Mouse (Mus musculus): ENCODE measurements around the gene Gm10271.

Gm10271 gene

DNA sequence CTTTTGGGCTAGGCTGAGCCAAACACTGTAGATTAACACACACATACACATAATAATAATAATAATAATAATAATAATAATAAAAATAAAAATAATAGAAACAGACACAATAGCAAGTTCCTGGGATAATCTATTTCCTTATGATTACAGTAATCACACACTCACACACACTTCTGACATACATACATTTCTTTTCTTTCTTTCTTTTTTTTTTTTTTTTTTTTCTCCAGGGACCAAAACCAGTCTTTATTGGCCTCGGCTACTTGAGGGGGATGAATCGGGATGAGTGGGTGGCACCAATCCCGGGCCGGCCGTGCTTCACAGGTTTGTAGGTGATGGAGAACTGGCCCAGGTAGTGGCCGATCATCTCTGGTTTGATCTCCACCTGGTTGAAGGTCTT, at the start of gene Gm10271:
TSS of gene Gm10271 (minus strand) at position 101 of the 400 bp plus-strand sequence.
- DNase-seq (ENCODE audit: low read depth) = no peak

DNA sequence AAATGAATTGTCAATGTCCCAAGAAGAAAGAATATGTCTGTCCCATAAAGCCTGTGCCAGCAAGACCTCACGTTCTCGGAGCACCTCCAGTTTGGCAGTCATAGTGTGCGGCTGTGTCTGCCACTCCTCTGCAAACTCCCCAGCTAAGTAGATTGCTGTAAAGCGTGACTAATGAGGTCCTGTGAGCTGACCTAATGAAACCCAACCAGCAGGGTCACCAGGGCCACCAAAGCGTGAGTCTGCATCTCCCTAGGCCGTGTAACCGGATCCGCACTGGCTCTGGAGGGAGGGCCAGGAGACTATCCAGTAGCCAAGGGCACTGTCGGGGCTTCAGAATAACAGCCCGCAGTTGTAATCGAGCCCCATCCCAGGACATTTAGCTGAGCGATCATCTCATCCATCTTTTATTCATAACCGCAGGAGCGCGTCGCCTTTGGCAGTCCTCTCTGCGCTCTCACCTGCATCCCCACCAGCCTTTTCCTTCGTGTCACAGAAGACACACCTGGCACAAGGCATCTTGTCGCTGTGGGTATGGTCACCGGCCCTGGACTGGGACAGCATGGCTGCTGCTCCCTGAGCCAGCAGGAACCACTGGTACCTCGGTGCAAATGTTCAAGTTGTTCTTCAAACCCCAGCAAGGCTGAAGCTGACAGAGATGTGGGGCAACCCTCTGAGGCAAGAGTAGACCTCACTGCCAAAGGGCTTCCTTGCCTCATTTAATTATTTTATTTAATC, 48.8 kb upstream of the Gm10271 start:
- no peak for DNase-seq (ENCODE audit: low read depth)

DNA sequence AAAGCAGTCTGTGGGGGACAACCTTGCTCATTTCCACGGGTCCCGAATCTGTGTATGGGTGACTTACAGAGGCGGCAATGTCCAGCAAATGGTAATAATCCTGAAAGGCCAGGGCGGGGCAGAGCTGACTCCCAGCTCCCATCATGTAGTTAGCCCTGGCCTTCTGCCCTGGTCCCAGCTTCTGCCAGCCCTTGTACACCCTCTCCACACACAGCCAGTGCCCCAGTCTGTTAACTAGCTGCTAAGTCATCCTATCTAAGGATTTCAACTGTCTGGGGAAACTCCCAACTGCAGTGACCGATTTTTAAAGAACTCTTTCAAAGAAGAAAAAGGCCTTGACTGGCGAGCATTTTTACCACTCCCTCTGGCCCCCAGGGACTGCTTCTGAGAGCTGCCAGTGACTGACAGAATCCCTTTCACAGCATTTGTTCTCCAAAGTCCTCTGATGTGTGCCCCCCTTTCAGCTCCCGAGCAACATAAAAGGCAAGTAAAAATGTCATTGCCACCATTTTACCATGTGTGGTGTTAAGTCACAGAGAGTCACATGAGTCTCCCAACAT, 46.0 kb upstream of the Gm10271 start:
- no peak for DNase-seq (ENCODE audit: low read depth)

DNA sequence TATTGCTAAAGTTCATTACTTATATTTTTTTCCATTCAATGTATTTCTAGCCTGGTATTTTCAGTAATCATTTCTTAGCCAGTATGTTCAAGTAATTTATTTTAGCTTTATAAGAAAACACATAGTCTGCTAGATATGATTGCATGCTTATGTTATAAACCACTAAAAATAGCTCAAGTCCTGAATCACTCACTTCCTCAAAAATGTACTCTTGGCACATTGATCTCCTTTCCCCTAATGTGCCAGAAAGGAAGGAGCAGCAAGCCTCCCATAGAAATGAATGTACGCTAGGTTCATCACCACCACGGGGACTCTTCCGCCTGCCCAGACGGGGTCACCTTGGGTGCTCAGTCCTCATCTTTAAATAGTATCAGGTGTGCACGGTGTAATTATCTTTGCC, 42.2 kb upstream of the Gm10271 start:
- no peak for DNase-seq (ENCODE audit: low read depth)

DNA sequence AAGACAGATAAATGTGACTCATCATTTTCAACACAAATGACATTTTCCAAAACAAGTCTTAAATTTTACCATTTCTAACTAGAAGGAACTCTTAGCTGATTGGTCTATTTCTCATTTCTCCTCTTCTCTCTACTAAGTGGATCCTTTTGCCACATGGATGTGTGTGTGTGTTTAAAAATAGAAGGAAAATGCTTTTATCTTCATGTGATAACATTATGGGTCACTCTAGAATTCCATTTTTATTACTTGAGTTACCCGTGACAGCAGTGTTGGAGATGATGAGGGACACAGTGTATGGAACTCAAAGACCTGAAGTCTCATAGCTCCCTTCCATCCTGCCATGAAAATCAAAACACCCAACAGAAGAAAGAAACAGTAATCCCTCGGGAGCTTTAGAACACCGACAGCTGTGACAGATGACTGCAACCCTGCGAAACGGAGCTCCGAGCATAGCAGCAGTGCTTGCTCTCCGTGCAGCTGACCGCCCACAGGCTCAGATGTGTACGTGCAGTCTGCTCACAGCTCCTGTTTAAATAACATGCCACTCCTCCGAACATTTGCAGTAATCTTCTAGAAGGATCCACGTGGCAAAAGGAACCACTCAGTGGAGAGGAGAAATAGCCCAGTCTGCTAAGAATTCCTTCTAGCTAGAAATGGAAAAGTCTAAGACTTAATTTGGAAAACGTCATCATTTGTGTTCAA, 41.4 kb upstream of the Gm10271 start:
- DNase-seq (ENCODE audit: low read depth) = no peak

DNA sequence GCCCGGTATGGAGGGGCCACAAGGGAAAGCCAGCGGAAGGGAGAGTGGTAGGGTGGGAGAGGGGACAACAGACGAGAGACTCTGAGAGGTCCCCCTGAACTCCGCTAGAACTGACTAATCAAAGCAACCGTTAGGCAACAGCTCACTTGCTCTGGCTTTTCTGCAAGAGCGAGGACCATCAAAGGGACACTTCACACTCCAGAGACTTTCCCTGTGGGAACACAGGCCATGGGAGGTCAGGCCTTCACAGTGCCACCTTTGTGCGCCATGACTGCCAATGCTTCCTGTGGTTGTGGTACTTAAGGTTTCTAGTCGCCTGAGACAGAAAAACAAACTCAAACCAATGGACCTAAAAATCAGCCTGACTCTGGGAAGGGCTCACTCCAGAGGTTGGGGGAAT, 38.6 kb upstream of the Gm10271 start:
- DNase-seq (ENCODE audit: low read depth) = no peak

DNA sequence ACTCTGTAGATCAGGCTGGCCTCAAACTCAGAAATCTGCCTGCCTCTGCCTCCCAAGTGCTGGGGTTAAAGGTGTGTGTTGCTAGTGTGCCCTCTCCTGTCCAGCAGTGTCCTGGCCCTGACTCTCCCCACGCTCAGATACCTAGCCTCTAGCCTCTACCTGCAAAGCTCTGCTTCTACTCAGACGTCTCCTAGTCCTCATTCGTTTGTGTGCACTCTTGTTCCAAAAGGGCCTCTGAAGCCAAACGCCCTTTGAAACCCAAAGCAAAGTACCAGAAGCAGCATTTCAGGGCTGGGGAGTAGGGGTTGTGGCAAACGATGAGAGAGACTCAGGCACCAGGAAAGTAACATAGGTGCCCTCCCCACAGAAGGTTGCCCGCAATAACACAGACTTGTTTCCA, 37.3 kb upstream of the Gm10271 start:
- DNase-seq (ENCODE audit: low read depth) = no peak

DNA sequence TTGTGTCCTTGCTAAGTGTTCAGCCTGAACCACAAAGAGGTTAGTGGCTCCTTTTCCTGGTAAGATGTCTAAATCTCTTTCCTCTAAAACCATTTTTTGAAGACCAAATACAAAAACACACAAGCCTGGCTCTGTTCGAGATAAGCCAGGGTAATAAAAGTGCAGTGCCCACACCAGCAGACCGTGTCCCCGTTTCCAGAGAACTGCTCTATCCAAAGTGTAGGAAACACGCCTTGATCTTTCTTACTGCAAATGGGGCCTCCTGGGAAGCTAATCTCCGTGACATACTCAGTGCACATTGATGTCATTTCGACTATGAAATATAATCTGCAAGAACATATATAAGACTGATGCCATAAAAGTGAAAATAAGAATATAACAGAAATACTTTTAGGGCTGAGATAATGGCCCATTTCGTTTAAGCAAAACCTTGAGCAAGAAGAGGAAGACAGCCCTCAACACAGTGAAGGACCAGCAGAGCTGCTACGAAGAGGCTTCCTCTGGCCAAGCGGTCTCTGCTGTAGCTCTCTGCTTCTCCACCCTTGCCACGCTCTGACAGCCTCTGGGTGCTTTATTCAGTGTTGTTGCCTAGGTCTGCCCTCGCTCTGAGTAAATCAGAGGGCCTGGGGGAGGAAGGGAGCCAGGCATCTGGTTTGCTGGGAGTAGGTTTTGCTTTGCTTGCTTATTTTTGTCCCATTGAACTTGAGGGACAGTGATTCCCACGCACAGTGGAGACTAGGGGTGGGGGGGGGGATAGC, 33.5 kb upstream of the Gm10271 start:
- DNase-seq (ENCODE audit: low read depth) = no peak

DNA sequence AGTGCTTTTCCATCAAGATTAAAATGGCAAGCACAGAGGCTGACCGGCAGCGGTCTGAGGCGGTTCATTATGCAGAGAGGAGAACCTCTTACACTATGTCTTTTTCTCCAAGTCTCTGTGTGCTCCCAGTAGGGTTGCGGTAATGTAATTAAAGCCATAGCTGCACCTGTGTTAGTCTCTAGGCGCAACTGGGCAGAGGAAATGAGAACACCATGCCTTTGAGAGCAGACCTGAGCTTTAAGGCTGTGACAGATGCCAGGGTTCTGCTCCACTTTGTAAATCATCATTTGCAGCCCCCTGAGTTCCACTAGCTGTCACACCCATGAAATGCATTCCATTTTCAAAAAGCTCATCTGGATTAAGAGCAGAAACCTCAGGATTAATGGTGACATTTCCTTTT, 32.3 kb upstream of the Gm10271 start:
- DNase-seq (ENCODE audit: low read depth) = no peak

DNA sequence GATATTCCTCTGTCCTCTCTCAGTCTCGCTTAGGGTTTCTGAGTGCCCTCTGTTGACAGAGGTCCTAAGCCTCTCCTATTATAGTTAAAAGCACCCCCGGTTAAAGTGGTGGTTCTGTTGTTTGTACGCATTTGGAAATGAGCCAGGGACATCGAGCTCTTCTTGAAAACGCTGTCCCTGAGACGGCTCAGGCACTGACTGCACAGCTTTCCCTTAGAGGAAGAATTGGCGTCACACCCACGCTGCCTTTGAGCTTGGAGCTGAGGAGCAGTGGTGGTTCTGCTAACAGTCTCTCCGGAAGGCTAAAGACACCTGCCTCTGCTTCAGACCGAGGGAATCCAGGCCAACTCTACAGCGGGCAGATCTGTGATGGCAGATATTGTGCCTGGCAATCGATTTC, 28.6 kb upstream of the Gm10271 start:
- DNase-seq (ENCODE audit: low read depth) = no peak

DNA sequence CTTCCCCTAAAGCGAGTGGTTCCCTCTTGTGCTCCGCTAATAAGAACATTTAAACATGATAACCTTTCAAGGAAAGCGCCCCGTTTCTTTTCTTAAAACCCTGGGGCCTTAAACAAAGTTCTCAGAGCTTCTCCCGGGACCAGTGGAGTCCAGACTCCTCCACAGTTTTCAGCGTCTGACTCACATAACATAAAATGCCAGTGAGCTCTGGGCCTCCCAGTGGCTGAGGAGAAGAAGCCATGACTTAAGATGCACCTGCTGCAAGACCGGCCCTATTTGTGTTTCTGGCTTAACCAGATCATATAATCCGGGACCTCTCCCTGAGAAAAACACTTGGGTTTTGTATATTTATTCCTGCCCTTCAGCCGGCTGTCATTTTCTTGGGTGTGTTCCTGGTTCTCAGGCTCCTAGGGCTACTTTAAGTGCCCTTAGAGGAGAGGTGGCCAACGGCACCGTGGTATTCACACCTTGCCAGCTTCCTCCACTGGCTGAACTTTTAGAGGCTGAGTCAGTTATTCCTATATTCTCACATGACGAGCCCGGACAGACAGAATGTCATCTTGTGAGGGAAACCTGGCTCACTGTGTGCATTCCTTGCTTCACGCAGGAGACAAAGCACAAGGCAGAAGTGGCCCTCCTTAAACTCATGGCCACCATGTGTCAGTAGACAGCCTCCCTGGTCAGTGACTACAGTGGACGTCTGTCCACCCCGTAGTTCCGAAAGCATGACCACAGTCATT, 26.5 kb upstream of the Gm10271 start:
- no peak for DNase-seq (ENCODE audit: low read depth)

DNA sequence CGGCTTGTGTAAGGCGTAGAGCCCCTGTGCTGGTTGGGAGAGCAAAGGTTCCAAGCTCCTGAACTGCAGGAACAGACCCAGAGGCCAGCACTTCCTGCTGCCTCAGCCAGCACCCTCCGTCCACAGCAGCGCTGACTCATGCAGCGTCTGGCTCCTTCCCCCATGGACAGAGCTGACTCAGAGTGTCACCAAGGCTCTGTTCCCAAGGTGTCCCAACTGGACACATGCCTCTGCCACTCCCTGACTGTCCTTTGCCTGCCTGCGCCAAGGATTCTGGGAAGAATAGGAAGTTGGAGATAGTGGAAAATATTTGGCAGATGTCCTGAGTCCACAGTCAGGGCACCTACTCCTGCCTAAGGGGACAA, 23.8 kb upstream of the Gm10271 start:
- no peak for DNase-seq (ENCODE audit: low read depth)

DNA sequence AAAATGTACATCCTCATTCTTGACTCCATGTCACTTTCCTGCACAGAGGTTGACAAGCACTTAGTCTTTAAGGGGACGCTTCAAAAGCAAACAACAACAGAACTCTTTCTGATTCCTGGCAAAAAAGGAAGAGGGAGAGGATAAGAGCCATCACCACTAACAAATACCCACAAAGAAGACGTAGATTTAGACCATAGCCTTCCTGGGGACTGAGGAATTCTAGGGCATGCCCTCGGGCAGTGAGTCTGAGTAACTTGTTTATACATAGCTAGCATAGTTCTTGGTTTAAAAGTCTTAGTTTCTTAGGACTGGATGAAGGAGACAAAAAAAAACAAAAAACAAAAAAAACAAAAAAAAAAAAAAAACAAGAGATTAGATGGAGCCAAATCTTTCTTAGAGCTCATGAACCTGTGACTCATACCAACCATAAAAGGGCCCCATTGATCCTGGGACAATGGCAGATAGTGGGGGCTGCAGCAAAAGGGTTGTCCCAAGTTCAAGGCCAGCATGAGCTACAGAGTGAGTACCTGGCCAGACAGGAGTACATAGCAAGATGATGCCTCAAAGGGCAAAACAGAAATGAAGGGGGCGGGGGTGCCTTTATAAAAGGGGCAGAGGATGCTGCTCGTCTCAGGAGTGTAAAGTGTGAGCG, 23.3 kb upstream of the Gm10271 start:
- DNase-seq (ENCODE audit: low read depth) = no peak

DNA sequence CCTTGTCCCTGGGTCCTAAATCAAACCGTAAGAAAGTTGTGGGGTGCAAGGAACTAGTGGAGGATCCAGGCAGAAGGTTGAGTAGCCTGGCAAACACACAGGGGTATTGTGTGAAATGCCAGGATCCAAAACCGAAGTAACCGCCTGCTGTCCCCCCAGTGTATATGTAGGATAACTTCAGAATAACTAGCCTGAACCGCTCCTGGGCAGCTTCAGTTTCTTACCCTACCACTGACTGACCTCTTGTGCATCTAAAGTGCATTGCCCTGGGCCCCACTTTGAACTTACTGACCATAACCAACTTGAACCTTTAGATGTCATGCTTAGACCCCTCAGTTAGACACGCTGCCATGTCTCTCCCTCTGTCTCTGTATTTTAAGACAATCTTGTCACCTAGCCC, 22.8 kb upstream of the Gm10271 start:
- no peak for DNase-seq (ENCODE audit: low read depth)

DNA sequence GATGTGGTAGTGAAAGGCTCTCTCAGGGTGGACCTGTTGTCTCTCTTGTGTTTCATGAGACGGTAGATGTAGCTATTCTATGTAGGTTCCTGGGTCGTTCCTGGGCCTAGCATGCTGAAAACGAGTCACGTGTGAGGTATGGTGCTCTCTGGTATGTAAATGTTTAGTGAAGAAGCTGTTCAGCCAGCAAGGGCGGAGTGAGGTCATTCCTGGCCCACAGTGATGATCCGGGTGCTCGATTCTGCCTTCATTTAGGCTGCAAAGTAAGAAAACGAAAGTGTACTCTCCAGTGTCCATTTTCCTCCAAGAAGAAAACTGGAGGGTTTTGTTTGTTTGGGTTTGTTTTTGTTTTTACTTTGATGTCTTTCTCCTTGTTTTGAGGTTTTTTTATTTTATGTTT, 21.6 kb upstream of the Gm10271 start:
- DNase-seq (ENCODE audit: low read depth) = no peak

DNA sequence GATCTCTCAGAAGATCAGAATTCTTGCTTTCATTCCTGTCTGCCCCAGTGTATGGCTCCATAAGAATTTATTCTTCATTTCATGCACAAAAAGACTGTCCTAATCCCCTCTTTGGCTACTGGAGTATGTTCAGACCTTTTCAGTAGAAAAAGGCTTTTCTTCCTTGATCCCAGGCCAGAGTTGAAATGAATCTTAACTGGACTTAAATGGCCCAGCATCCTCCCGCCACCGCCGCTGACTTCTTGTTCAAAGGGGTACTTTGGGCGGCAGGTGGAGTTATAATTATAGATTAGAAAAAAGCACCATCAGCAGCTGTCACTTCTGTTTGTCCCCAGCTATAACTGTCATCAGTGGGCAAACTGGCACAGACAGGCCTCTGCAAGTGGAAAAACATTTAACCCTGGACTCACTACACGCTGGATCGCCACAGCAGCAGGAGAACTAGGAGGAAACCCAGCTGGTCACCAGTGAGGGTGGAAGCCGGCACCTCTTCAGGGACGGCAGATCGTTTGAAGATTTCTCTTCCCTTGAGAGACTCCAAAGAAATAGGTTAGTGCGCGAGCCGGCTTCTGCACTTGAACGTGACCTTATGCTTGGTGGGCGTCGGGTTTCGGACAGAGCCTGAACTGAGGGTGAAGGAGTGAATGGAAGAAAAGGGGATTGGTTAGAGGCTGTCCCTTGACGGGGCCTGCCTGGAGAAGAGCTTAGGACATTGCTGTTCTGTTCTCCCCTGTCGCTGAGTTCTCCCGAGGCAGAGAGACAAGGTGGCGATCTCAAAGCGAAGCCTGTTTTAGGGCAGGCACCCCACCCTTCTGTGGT, 14.1 kb upstream of the Gm10271 start, which contains the start of gene Best3:
TSS of gene Best3 (plus strand) at position 51 of the 819 bp plus-strand sequence.
- no peak for DNase-seq (ENCODE audit: low read depth)

DNA sequence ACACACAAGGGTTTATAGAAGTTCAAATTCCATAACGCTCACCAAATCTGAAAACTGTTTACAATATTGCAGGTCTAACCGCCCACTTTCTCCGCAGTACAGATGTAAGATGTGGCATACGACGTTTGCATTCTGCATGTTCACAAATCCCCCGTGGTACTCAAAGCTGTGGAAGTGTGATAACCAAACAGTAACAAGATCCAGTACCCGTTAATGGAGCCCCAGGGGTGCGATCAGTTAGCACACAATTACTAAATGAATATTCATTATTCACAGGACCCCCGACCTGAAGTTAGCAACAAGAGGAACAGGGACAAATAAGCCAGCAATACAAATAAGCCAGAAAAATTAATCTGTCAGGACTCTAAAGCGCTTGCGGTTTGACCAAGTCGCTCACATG, 12.4 kb upstream of the Gm10271 start:
- no peak for DNase-seq (ENCODE audit: low read depth)

DNA sequence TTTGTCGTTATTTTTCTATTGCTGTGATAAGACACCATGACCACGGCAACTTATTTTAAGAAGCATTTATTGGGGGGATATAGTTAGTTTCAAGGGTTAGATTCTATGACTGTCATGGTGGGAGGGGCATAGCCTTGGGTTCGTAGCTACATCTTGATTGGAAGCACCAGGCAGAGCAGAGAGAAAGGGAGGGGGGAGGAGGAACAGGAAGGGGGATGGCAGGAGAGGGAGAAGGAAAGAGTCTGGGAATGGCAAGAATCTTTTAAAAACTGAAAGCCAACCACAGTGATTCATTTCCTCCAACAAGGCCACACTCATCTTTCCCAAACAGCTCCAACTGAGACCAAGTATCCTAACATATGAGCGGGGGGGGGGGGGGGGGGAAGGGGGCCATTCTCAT, 10.1 kb upstream of the Gm10271 start:
- no peak for DNase-seq (ENCODE audit: low read depth)

DNA sequence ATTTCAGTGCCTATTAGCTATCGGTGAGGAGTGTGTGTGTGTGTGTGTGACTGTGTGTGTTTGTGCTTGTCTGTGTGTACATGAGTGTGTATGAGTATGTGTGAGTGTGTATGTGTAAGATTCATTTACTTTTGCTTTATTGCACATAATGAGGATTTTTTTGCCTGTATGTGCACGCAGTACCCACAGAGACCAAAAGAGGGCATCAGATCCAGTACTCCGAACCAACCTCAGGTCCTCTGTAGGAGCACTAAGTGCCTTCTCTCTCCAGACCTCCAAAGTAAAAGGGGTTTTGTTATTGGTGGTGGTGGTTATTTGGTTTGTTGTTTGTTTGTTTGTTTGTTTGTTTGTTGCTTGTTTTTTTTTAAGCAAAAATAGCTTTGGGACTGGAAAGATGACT, 8.5 kb upstream of the Gm10271 start:
- DNase-seq (ENCODE audit: low read depth) = peak; percentile 50

DNA sequence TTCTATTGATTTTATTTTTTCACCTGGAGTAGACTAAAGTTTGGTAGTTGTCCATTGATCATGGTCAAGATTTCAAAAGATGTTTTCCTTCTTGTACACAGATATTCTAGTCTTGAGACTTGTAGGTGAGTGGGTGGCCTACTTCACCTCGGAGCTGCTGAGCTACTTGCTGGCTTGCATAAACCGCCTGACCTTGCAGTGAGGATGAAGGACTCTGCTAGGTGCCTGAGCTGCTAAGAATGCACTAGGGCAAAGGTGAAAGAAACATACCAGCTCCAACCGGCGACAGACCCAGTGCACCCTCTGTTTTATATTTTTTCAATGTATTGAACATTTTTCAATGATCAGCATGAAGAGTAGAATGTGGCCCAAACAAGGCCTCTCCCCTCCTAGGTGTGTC, 7.9 kb upstream of the Gm10271 start:
- no peak for DNase-seq (ENCODE audit: low read depth)

DNA sequence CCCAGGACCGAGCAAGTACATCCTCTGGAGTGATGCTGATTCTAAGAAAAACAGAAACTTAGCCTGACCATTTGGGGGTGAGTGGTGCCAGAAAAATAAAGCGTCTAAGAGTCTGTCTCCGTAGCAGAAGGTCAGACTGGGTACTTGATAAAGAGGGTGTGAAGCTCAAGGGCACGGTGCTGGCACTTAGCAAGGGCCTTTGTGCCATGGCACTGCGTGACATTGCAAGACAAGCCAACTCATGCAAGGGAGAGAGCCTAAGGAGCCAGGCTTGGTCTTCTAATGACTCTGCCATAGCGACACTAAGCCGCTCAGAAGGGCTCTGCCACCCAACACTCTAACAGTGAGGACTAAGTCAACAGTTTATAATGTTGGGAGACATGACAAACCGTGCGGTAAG, 6.4 kb upstream of the Gm10271 start:
- DNase-seq (ENCODE audit: low read depth) = no peak
